Mouse (Mus musculus) kidney, adult 2 months (tissue): Measurements from ENCODE around the gene Grap.

Experiments used
- CTCF ChIP-seq: fragments of 200-500 bp; conservative IDR thresholded peaks from 2 replicates; pipeline ENCODE4 v1.5.1; 2011; ENCODE audit warnings: low read depth, mild to moderate bottlenecking, control low read depth, low read length, moderate library complexity, mixed read lengths; ENCODE audit not compliant: insufficient read depth, insufficient read length
- POLR2A ChIP-seq: fragments of 200-500 bp; IDR thresholded peaks from one replicate; pipeline ENCODE4 v1.6.1; 2011; ENCODE audit warnings: low read depth, low read length, control low read depth

DNA sequence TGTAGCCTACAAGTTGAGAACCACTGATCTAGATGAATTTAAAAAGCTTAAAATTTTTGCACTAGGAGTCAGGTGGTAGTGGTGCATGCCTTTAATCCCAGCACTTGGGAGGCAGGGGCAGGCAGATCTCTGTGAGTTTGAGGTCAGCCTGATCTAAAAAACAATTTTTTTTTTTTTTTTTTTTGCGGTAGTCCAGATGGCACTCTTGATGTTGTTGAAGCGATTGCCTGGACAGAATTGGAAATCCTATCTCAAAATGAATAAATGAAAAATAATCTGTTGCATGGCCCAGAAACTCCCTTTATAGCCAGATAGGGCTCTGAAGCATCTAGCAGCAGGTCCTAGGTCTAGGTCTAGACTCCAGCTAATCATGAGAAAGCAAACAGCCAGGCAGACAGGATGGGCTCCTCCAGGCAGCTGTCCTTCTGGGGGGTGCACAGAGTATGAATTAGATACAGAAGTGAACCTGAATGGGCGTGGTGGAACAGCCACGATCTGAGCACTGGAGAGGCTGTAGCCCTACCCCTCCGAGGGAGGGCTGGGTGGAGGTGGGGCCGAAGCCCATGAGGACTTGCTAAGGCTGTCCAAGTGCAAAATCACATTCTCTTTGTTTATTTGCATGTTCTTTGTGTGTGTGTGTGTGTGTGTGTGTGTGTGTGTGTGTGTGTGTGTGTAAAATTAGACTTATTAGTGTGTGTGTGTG lies 3.2 kb downstream of the Grap start:
- TF ChIP-seq POLR2A: no peak
- no peak for TF ChIP-seq CTCF
